Mouse (Mus musculus): ENCODE data around the gene Abcc3. TPM values are rescaled to one million over a fixed set of nuclear protein-coding genes. Genes with fewer than 3 reads are reported as not detected.

Gene Abcc3
- polyA plus RNA-seq, 1 experiment from 2014 or later, result 3.2 TPM

DNA sequence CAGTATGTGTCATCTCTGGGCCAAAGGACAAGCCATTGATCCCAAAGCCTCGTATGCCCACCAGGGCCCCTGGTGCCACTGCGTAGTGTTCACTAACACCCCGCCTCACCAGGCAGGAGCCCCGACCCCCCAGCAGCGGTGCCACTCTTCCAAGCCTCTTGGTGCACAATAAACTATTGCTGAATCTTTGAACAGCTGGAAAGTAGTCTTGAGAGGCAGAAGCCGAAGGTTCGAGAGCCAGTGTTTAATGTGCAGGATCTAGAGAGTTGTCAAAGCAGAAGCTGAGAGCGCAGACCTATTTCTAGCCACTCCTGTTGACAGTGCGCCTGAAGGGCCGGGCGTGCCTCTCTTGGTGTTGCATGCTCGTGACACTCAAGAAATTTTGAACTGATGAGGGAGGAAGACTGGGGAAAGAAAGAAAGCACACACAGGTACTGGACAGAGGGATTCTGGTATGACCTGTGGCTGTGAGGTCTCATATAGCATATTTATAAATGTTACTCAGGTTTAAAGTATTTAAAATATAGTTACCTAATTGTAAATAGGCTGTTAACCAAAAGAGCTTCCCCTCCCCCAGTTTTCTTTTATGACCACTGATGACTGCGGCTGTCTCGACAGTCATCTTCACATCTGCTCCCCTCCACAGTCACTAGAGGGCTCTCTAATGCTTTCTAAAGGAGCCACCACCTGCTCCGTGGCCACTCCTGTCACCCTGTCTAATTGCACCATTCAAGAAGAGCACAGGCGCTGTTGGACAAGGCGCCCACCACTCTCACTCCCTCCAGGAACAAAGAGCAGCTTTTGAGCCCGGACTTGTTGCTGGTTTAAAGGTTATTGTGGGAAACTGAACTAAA, 52.8 kb downstream of the Abcc3 start:
- H3K9me3 ChIP-seq (ENCODE audit: control insufficient read depth), result no peaks in the 10 kb centered on the region
- H3K4me2 ChIP-seq (replicated peaks; ENCODE audit: low read depth), result no peak overlapping the region
- peak; percentile 83 for TF ChIP-seq CTCF (IDR thresholded peaks at IDR 0.05; ENCODE audit: low read depth)
- peaks cover 33% of the 10 kb centered on the region for H3K36me3 ChIP-seq (ENCODE audit: control insufficient read depth, insufficient read depth)
- WGBS, result 56% methylated on average over 18 of the region's 18 CpGs
- H3K4me3 ChIP-seq (ENCODE audit: low read depth, low read length), result no peak overlapping the region
- H3K27me3 ChIP-seq (replicated peaks; ENCODE audit: control insufficient read depth, insufficient read depth, low read length), result no peaks in the 10 kb centered on the region
- peak; percentile 58 for ATAC-seq
- no peak overlapping the region for H3K9ac ChIP-seq (ENCODE audit: low read depth, low read length)
- H3K27ac ChIP-seq (ENCODE audit: low read depth, low read length), result no peak overlapping the region
- H3K4me1 ChIP-seq (replicated peaks; ENCODE audit: control insufficient read depth, insufficient read depth, low read length), result no peaks in the 10 kb centered on the region

DNA sequence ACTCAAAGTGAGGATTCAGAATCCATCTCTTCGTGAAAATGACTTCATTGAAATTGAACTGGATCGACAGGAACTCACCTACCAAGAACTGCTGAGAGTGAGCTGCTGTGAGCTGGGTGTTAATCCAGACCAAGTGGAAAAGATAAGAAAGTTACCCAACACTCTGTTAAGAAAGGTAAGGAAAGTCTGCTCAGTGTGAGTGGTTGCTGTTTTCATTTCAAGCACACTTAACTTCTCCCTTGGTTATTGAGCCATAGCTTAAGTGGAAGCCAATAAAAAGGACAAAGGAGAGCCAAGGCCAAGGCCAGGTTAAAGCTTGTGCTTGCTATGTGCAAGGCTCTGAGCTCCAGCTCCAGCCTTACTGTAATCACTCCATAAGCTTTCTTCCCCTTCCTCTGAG, 54.5 kb downstream of the Abcc3 start:
- no peak overlapping the region for H3K4me2 ChIP-seq (replicated peaks; ENCODE audit: low read depth)
- no peak overlapping the region for H3K4me3 ChIP-seq (ENCODE audit: low read depth, low read length)
- no peak overlapping the region for H3K9ac ChIP-seq (ENCODE audit: low read depth, low read length)
- H3K4me1 ChIP-seq (replicated peaks; ENCODE audit: control insufficient read depth, insufficient read depth, low read length), result no peaks in the 10 kb centered on the region
- WGBS, result 67% methylated on average over 2 of the region's 2 CpGs
- no peak overlapping the region for H3K27ac ChIP-seq (ENCODE audit: low read depth, low read length)
- ATAC-seq, result no peak
- H3K36me3 ChIP-seq (ENCODE audit: control insufficient read depth, insufficient read depth), result peaks cover 39% of the 10 kb centered on the region
- no peak for TF ChIP-seq CTCF (IDR thresholded peaks at IDR 0.05; ENCODE audit: low read depth)
- no peaks in the 10 kb centered on the region for H3K27me3 ChIP-seq (replicated peaks; ENCODE audit: control insufficient read depth, insufficient read depth, low read length)
- H3K9me3 ChIP-seq (ENCODE audit: control insufficient read depth), result no peaks in the 10 kb centered on the region

DNA sequence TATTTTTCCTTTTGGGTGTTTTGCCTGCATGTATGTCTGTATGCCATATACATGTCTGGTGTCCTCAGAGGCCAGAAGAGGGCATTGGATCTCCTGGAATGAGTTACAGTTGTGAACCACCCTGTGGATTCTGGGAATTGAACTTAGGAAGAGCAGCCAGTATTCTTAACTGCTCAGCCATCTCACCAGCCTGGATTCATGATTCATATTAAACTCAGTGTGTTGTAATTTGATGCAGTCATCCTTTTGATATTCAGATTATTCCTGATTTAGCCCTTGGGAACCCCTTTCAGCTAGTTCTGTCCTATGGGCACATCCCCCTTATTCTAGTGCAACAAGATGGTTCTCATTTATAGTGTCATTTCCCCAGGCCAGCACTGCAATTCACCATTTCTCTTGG, 56.2 kb downstream of the Abcc3 start:
- no peaks in the 10 kb centered on the region for H3K27me3 ChIP-seq (replicated peaks; ENCODE audit: control insufficient read depth, insufficient read depth, low read length)
- H3K9me3 ChIP-seq (ENCODE audit: control insufficient read depth), result no peaks in the 10 kb centered on the region
- TF ChIP-seq CTCF (IDR thresholded peaks at IDR 0.05; ENCODE audit: low read depth), result no peak
- H3K4me1 ChIP-seq (replicated peaks; ENCODE audit: control insufficient read depth, insufficient read depth, low read length), result no peaks in the 10 kb centered on the region
- no peak for ATAC-seq
- no peak overlapping the region for H3K4me2 ChIP-seq (replicated peaks; ENCODE audit: low read depth)
- H3K36me3 ChIP-seq (ENCODE audit: control insufficient read depth, insufficient read depth), result peaks cover 39% of the 10 kb centered on the region
- H3K4me3 ChIP-seq (ENCODE audit: low read depth, low read length), result no peak overlapping the region
- no peak overlapping the region for H3K9ac ChIP-seq (ENCODE audit: low read depth, low read length)
- H3K27ac ChIP-seq (ENCODE audit: low read depth, low read length), result no peak overlapping the region

DNA sequence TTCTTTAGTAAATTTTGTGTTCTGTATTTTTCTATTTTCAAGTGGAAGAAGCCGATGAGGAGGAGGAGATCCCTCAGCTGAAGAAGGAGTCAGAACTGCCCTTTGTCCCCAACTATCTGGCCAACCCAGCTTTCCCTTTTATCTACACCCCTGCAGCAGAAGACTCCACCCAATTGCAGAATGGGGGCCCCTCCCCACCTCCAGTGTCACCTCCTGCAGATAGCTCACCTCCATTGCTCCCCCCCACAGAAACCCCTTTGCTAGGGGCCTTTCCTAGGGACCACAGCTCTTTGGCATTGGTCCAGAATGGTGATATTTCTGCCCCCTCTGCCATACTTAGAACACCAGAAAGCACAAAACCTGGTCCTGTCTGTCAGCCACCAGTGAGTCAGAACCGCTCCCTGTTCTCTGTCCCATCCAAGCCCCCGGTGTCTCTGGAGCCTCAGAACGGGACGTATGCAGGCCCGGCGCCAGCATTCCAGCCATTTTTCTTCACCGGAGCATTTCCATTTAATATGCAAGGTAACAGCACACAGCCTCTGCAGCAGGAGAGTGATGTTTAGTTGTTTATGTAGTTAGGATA, 58.3 kb downstream of the Abcc3 start:
- no peak for TF ChIP-seq CTCF (IDR thresholded peaks at IDR 0.05; ENCODE audit: low read depth)
- Histone ChIP-seq H3K4me3 (ENCODE audit: low read depth, low read length) (no peak overlapping the region), H3K4me2 (replicated peaks; ENCODE audit: low read depth) (no peak overlapping the region), H3K27me3 (replicated peaks; ENCODE audit: control insufficient read depth, insufficient read depth, low read length) (no peaks in the 10 kb centered on the region), H3K4me1 (replicated peaks; ENCODE audit: control insufficient read depth, insufficient read depth, low read length) (no peaks in the 10 kb centered on the region), H3K27ac (ENCODE audit: low read depth, low read length) (no peak overlapping the region), H3K9me3 (ENCODE audit: control insufficient read depth) (no peaks in the 10 kb centered on the region), H3K9ac (ENCODE audit: low read depth, low read length) (no peak overlapping the region), H3K36me3 (ENCODE audit: control insufficient read depth, insufficient read depth) (peaks cover 30% of the 10 kb centered on the region)
- ATAC-seq, result no peak
- WGBS, result 70% methylated on average over 8 of the region's 8 CpGs

DNA sequence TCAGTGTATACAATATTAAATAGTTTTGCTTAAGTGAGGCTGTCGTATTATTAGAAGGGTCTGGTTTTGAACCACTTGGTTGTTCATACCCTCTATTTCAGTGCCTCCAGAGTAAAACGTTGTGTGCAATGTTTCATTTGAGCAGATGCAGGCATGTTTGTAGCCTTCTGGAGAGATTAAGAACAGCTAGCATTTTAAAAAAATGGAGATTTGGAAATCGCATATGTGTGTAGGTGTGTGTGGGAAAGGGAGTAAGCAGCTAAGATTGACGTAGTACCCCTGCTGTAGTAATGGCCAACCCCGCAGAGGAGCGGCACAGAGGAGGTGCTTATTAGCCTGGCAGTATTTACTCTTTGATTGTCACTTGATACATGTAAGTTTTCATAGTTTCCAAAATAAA, 60.1 kb downstream of the Abcc3 start:
- 69% methylated on average over 6 of the region's 6 CpGs for WGBS
- ATAC-seq, result no peak
- H3K27me3 ChIP-seq (replicated peaks; ENCODE audit: control insufficient read depth, insufficient read depth, low read length), result no peaks in the 10 kb centered on the region
- no peak overlapping the region for H3K27ac ChIP-seq (ENCODE audit: low read depth, low read length)
- no peak overlapping the region for H3K4me3 ChIP-seq (ENCODE audit: low read depth, low read length)
- no peak for TF ChIP-seq CTCF (IDR thresholded peaks at IDR 0.05; ENCODE audit: low read depth)
- H3K36me3 ChIP-seq (ENCODE audit: control insufficient read depth, insufficient read depth), result peaks cover 18% of the 10 kb centered on the region; the same call in 1 of the 2 replicates
- no peak overlapping the region for H3K9ac ChIP-seq (ENCODE audit: low read depth, low read length)
- H3K4me1 ChIP-seq (replicated peaks; ENCODE audit: control insufficient read depth, insufficient read depth, low read length), result 0 out of 2 replicates have a peak, but pooled peaks cover 3% of the 10 kb centered on the region
- H3K9me3 ChIP-seq (ENCODE audit: control insufficient read depth), result no peaks in the 10 kb centered on the region
- no peak overlapping the region for H3K4me2 ChIP-seq (replicated peaks; ENCODE audit: low read depth)

DNA sequence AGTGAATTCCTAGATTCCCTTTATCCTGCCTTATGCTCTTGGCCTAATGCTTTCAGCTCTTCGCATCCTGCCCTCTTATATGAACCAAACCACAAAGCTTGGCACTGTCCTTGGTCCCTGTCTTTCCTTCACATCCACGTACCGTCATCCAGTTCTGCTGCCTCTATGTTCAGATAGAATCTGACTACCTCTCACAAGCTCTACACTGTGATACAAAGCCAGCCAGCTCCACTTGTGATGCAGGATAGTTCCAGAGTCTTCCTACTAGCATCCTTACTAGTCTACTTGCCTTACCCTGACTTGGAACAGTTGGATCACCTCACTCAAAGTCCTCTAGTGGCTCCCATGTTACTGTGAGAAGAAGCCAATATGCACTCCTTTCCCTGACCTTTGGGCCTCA, 62.6 kb downstream of the Abcc3 start:
- ATAC-seq, result peak; percentile 44
- Histone ChIP-seq H3K4me3 (ENCODE audit: low read depth, low read length) (no peak overlapping the region), H3K4me1 (replicated peaks; ENCODE audit: control insufficient read depth, insufficient read depth, low read length) (0 out of 2 replicates have a peak, but pooled peaks cover 3% of the 10 kb centered on the region), H3K4me2 (replicated peaks; ENCODE audit: low read depth) (peak overlapping the region; percentile 28; the same call in 1 of the 2 replicates), H3K9ac (ENCODE audit: low read depth, low read length) (no peak overlapping the region), H3K27me3 (replicated peaks; ENCODE audit: control insufficient read depth, insufficient read depth, low read length) (no peaks in the 10 kb centered on the region), H3K9me3 (ENCODE audit: control insufficient read depth) (no peaks in the 10 kb centered on the region), H3K27ac (ENCODE audit: low read depth, low read length) (peak overlapping the region; percentile 67), H3K36me3 (ENCODE audit: control insufficient read depth, insufficient read depth) (peaks cover 6% of the 10 kb centered on the region; the same call in 1 of the 2 replicates)
- no peak for TF ChIP-seq CTCF (IDR thresholded peaks at IDR 0.05; ENCODE audit: low read depth)
- 65% methylated on average over 3 of the region's 3 CpGs for WGBS

Data from intestine, postnatal 0 days (tissue).